In the genomic region with DNA sequence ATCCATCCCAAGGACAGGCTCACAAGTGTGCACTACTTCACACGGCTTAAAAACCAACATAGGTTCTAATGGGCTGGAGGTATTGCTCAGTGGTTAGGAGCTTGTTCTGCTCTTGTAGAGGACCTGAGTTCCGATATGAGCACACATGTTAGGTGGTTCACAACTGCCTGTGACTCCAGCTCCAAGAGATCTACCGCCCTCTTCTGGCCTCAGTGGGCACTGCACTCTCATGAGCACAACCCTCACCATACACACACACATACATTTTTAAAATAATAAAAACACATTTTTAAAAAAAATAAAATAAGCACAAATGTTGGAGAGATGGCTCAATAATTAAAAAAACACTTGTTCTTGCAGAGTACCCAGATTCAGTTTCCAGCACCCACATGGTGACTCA, we compare ENCODE assay signal across 28 mouse cellular contexts. TPM values are rescaled to one million over a fixed set of nuclear protein-coding genes. Genes with fewer than 3 reads are reported as not detected.
A peak's percentile ranks its signal among the peaks of the same experiment; 100 is the strongest.
DNase-seq lines count a peak whose midpoint lies in the region; ATAC-seq and TF ChIP-seq lines count a peak whose summit lies in the region.
"Had no signal": no experiment of that assay in that cellular context is flagged by ENCODE, and none has a peak within 500 bp of the region (broad histone marks: within the 10 kb centered on the region; RNA-seq: fewer than 3 reads in every experiment).

No protein-coding gene starts in this region.

- H3K36me3 ChIP-seq in hindbrain, postnatal 0 days (ENCODE audit: insufficient read depth, low read length) = peaks cover 17% of the 10 kb centered on the region; the same call in 1 of the 2 replicates
- peaks cover 2% of the 10 kb centered on the region; the same call in 1 of the 2 replicates for H3K36me3 ChIP-seq in hindbrain, embryonic 11.5 days (ENCODE audit: control insufficient read depth, insufficient read depth, low read length)
- peaks cover 4% of the 10 kb centered on the region; the same call in 1 of the 2 replicates for H3K36me3 ChIP-seq in liver, adult 2 months (ENCODE audit: control insufficient read depth, insufficient read depth, low read length)
- no peaks in the 10 kb centered on the region for H3K36me3 ChIP-seq in testis, adult 2 months (ENCODE audit: control insufficient read depth, insufficient read depth, low read length)
- no peaks in the 10 kb centered on the region for H3K36me3 ChIP-seq in stomach, postnatal 0 days (ENCODE audit: control insufficient read depth, insufficient read depth, low read length)

- 89% methylated on average over 3 of the region's 3 CpGs for WGBS in hindbrain, postnatal 0 days
- 91% methylated on average over 3 of the region's 3 CpGs for WGBS in hindbrain, embryonic 11.5 days
- WGBS in liver, adult 2 months = 87% methylated on average over 3 of the region's 3 CpGs
- 89% methylated on average over 3 of the region's 3 CpGs for WGBS in stomach, postnatal 0 days

- no peak overlapping the region for H3K27ac ChIP-seq in hindbrain, postnatal 0 days
- H3K27ac ChIP-seq in hindbrain, embryonic 11.5 days (ENCODE audit: low read depth, low read length) = no peak overlapping the region
- H3K27ac ChIP-seq in liver, adult 2 months (replicated peaks; ENCODE audit: insufficient read depth, low read depth, low read length) = no peak overlapping the region
- no peak overlapping the region for H3K27ac ChIP-seq in testis, adult 2 months (ENCODE audit: control insufficient read depth, insufficient read depth, low read depth, low read length)
- no peak overlapping the region for H3K27ac ChIP-seq in stomach, postnatal 0 days (replicated peaks)
- H3K27ac ChIP-seq: embryonic facial prominence, embryonic 13.5 days; hindbrain, embryonic 14.5 days; liver, embryonic 15.5 days; midbrain, embryonic 13.5 days had no signal

- H3K4me3 ChIP-seq in hindbrain, postnatal 0 days (ENCODE audit: low read length) = no peak overlapping the region
- no peak overlapping the region for H3K4me3 ChIP-seq in hindbrain, embryonic 11.5 days (ENCODE audit: low read depth, low read length)
- no peak overlapping the region for H3K4me3 ChIP-seq in liver, adult 2 months (ENCODE audit: insufficient read depth, low read depth, low read length)
- H3K4me3 ChIP-seq in testis, adult 2 months (ENCODE audit: control insufficient read depth, low read depth, low read length) = no peak overlapping the region
- no peak overlapping the region for H3K4me3 ChIP-seq in stomach, postnatal 0 days (ENCODE audit: low read depth, low read length)
- H3K4me3 ChIP-seq: embryonic facial prominence, embryonic 13.5 days; heart, embryonic 12.5 days; liver, embryonic 15.5 days; midbrain, embryonic 13.5 days had no signal

- no peak for TF ChIP-seq POLR2A in liver, adult 2 months (IDR thresholded peaks at IDR 0.05; ENCODE audit: extremely low read depth, insufficient read depth, low read length)
- TF ChIP-seq POLR2A in testis, adult 2 months (IDR thresholded peaks at IDR 0.05; ENCODE audit: control insufficient read depth, low read depth, low read length) = no peak

- TF ChIP-seq CTCF in hindbrain, postnatal 0 days (IDR thresholded peaks at IDR 0.05; ENCODE audit: low read depth) = 0 out of 2 replicates have a peak, but pooled peaks have one; percentile 24
- 0 out of 2 replicates have a peak, but pooled peaks have one; percentile 12 for TF ChIP-seq CTCF in liver, adult 2 months (IDR thresholded peaks at IDR 0.05; ENCODE audit: low read depth, low read length)
- peak; percentile 78; the same call in 1 of the 2 replicates for TF ChIP-seq CTCF in testis, adult 2 months (IDR thresholded peaks at IDR 0.05; ENCODE audit: control insufficient read depth, insufficient read depth, insufficient replicate concordance, low read depth, low read length)
- TF ChIP-seq CTCF in stomach, postnatal 0 days (IDR thresholded peaks at IDR 0.05; ENCODE audit: low read depth) = peak; percentile 42

- TF ChIP-seq EP300 in stomach, postnatal 0 days (optimal IDR thresholded peaks at IDR 0.05) = no peak

- no peak for DNase-seq in hindbrain, postnatal 0 days (ENCODE audit: low spot score)
- DNase-seq in hindbrain, embryonic 11.5 days (ENCODE audit: low spot score) = no peak
- DNase-seq in liver, adult 2 months (ENCODE audit: extremely low read depth, low read depth, low spot score) = no peak
- DNase-seq in liver = no peak
- DNase-seq in testis, postnatal 10 days (ENCODE audit: low spot score) = no peak
- DNase-seq in stomach, postnatal 0 days (ENCODE audit: low spot score) = no peak
- DNase-seq in cerebellum, postnatal 10 days = no peak
- DNase-seq: cerebellum, adult 2 months; cerebellum, postnatal 36 days; embryo, embryonic 11 days; gastrocnemius, postnatal 14 days; heart, adult 11 months; heart, postnatal 14 days; lung, postnatal 14 days; right cerebral cortex, postnatal 14 days; thymus, postnatal 14 days had no signal

- ATAC-seq in hindbrain, postnatal 0 days = no peak
- no peak for ATAC-seq in hindbrain, embryonic 11.5 days (ENCODE audit: low FRiP score)
- ATAC-seq in stomach, postnatal 0 days (ENCODE audit: low FRiP score, low TSS enrichment) = no peak
- ATAC-seq: forebrain, embryonic 14.5 days; midbrain, embryonic 13.5 days had no signal

- no peaks in the 10 kb centered on the region for H3K4me1 ChIP-seq in hindbrain, postnatal 0 days (ENCODE audit: insufficient read depth, low read length)
- H3K4me1 ChIP-seq in hindbrain, embryonic 11.5 days (replicated peaks; ENCODE audit: control insufficient read depth, insufficient read depth, low read length) = no peaks in the 10 kb centered on the region
- H3K4me1 ChIP-seq in liver, adult 2 months (ENCODE audit: control insufficient read depth, insufficient read depth, low read length) = peaks cover 7% of the 10 kb centered on the region; the same call in 1 of the 2 replicates
- peaks cover 2% of the 10 kb centered on the region for H3K4me1 ChIP-seq in testis, adult 2 months (ENCODE audit: control insufficient read depth, insufficient read depth, low read length)
- no peaks in the 10 kb centered on the region for H3K4me1 ChIP-seq in stomach, postnatal 0 days (replicated peaks; ENCODE audit: control insufficient read depth, insufficient read depth)
- H3K4me1 ChIP-seq: embryonic facial prominence, embryonic 13.5 days; heart, embryonic 12.5 days; liver, embryonic 15.5 days had no signal

- H3K4me2 ChIP-seq in hindbrain, postnatal 0 days (ENCODE audit: low read depth, low read length) = no peak overlapping the region
- H3K4me2 ChIP-seq in hindbrain, embryonic 11.5 days (replicated peaks; ENCODE audit: low read depth, low read length) = no peak overlapping the region
- no peak overlapping the region for H3K4me2 ChIP-seq in stomach, postnatal 0 days (replicated peaks; ENCODE audit: low read depth)
- H3K4me2 ChIP-seq: embryonic facial prominence, embryonic 13.5 days; heart, embryonic 12.5 days; hindbrain, embryonic 14.5 days; liver, embryonic 15.5 days; midbrain, embryonic 13.5 days had no signal

- H3K9ac ChIP-seq in hindbrain, postnatal 0 days (replicated peaks; ENCODE audit: low read length) = no peak overlapping the region
- H3K9ac ChIP-seq in hindbrain, embryonic 11.5 days (ENCODE audit: low read depth, low read length) = no peak overlapping the region
- no peak overlapping the region for H3K9ac ChIP-seq in liver, adult 2 months (ENCODE audit: low read depth, low read length)
- no peak overlapping the region for H3K9ac ChIP-seq in stomach, postnatal 0 days (ENCODE audit: low read length)
- H3K9ac ChIP-seq: embryonic facial prominence, embryonic 13.5 days; heart, embryonic 12.5 days; hindbrain, embryonic 14.5 days; liver, embryonic 15.5 days; midbrain, embryonic 13.5 days had no signal

- H3K9me3 ChIP-seq in hindbrain, postnatal 0 days (ENCODE audit: low read length) = no peaks in the 10 kb centered on the region
- H3K9me3 ChIP-seq in hindbrain, embryonic 11.5 days (ENCODE audit: control insufficient read depth, low read length) = no peaks in the 10 kb centered on the region
- H3K9me3 ChIP-seq in stomach, postnatal 0 days (ENCODE audit: control insufficient read depth, low read length) = no peaks in the 10 kb centered on the region
- H3K9me3 ChIP-seq: embryonic facial prominence, embryonic 13.5 days; liver, embryonic 15.5 days had no signal

- no peaks in the 10 kb centered on the region for H3K27me3 ChIP-seq in hindbrain, postnatal 0 days (ENCODE audit: insufficient read depth, low read length)
- no peaks in the 10 kb centered on the region for H3K27me3 ChIP-seq in hindbrain, embryonic 11.5 days (ENCODE audit: control insufficient read depth, insufficient read depth, low read length)
- H3K27me3 ChIP-seq in liver, adult 2 months (ENCODE audit: control insufficient read depth, insufficient read depth, low read length) = no peaks in the 10 kb centered on the region
- no peaks in the 10 kb centered on the region for H3K27me3 ChIP-seq in testis, adult 2 months (ENCODE audit: control insufficient read depth, insufficient read depth, low read length)
- no peaks in the 10 kb centered on the region for H3K27me3 ChIP-seq in stomach, postnatal 0 days (ENCODE audit: control insufficient read depth, insufficient read depth, low read length)
- H3K27me3 ChIP-seq: embryonic facial prominence, embryonic 13.5 days; heart, embryonic 12.5 days; liver, embryonic 15.5 days; midbrain, embryonic 13.5 days had no signal

- H3K79me2 ChIP-seq in liver, adult 2 months (ENCODE audit: control insufficient read depth, insufficient read depth, low read length) = no peaks in the 10 kb centered on the region

RNA-seq across cellular contexts. Expression of a gene that starts 1.1 kb away (rescaled TPM):
- total RNA-seq in hindbrain, postnatal 0 days (2014; rRNA removed) = not detected in 2 replicates
- 0.14 and 0.42 TPM in 2 replicates for polyA plus RNA-seq in hindbrain, postnatal 0 days (2015; fragmentation: Nextera tagmentation; extraction: Ambion mirVana)
- 0.31 and 0.35 TPM in 2 replicates for polyA plus RNA-seq in hindbrain, embryonic 11.5 days (2014; fragmentation: Nextera tagmentation; extraction: Ambion mirVana)
- total RNA-seq in liver, adult 2 months (2014; rRNA removed) = 0.54 TPM in 1 of 2 replicates, not detected in the other
- polyA plus RNA-seq in liver, adult 2 months (2012; rRNA removed) = 0.65 and 0.71 TPM in 2 replicates
- polyA plus RNA-seq in testis, adult 2 months (2012; rRNA removed) = 0.26 and 0.36 TPM in 2 replicates
- 0.17 and 0.22 TPM in 2 replicates for polyA plus RNA-seq in stomach, postnatal 0 days (2015; fragmentation: Nextera tagmentation; extraction: Ambion mirVana)

RNA-seq across cellular contexts. Expression of a gene that starts 15.4 kb away (rescaled TPM):
- 26.6 and 32.9 TPM in 2 replicates for total RNA-seq in hindbrain, postnatal 0 days (2014; rRNA removed)
- 76.9 and 84.9 TPM in 2 replicates for polyA plus RNA-seq in hindbrain, postnatal 0 days (2015; fragmentation: Nextera tagmentation; extraction: Ambion mirVana)
- 71.5 and 73.6 TPM in 2 replicates for polyA plus RNA-seq in hindbrain, embryonic 11.5 days (2014; fragmentation: Nextera tagmentation; extraction: Ambion mirVana)
- 33.7 and 38.5 TPM in 2 replicates for total RNA-seq in liver, adult 2 months (2014; rRNA removed)
- 33.9 and 35.3 TPM in 2 replicates for polyA plus RNA-seq in liver, adult 2 months (2012; rRNA removed)
- polyA plus RNA-seq in testis, adult 2 months (2012; rRNA removed) = 20.5 and 21.3 TPM in 2 replicates
- polyA plus RNA-seq in stomach, postnatal 0 days (2015; fragmentation: Nextera tagmentation; extraction: Ambion mirVana) = 58.6 and 59.5 TPM in 2 replicates

RNA-seq across cellular contexts. Expression of a gene that starts 16.3 kb away (rescaled TPM):
- total RNA-seq in hindbrain, postnatal 0 days (2014; rRNA removed) = 0.78 TPM in 1 of 2 replicates, not detected in the other
- 0.69 and 1.4 TPM in 2 replicates for polyA plus RNA-seq in hindbrain, postnatal 0 days (2015; fragmentation: Nextera tagmentation; extraction: Ambion mirVana)
- 1.2 and 1.3 TPM in 2 replicates for polyA plus RNA-seq in hindbrain, embryonic 11.5 days (2014; fragmentation: Nextera tagmentation; extraction: Ambion mirVana)
- total RNA-seq in liver, adult 2 months (2014; rRNA removed) = 0.55 and 2.3 TPM in 2 replicates
- 2.7 and 2.8 TPM in 2 replicates for polyA plus RNA-seq in liver, adult 2 months (2012; rRNA removed)
- 10.1 and 15.0 TPM in 2 replicates for polyA plus RNA-seq in testis, adult 2 months (2012; rRNA removed)
- 5.4 and 6.7 TPM in 2 replicates for polyA plus RNA-seq in stomach, postnatal 0 days (2015; fragmentation: Nextera tagmentation; extraction: Ambion mirVana)

RNA-seq across cellular contexts. Expression of a gene that starts 52.4 kb away (rescaled TPM):
- 0.52 and 2.7 TPM in 2 replicates for total RNA-seq in hindbrain, postnatal 0 days (2014; rRNA removed)
- 0.14 and 0.15 TPM in 2 replicates for polyA plus RNA-seq in hindbrain, postnatal 0 days (2015; fragmentation: Nextera tagmentation; extraction: Ambion mirVana)
- polyA plus RNA-seq in hindbrain, embryonic 11.5 days (2014; fragmentation: Nextera tagmentation; extraction: Ambion mirVana) = 0.40 and 0.49 TPM in 2 replicates
- total RNA-seq in liver, adult 2 months (2014; rRNA removed) = 2.4 and 6.2 TPM in 2 replicates
- 5.7 and 6.3 TPM in 2 replicates for polyA plus RNA-seq in liver, adult 2 months (2012; rRNA removed)
- polyA plus RNA-seq in testis, adult 2 months (2012; rRNA removed) = 0.53 and 0.81 TPM in 2 replicates
- polyA plus RNA-seq in stomach, postnatal 0 days (2015; fragmentation: Nextera tagmentation; extraction: Ambion mirVana) = 8.9 and 10.9 TPM in 2 replicates

RNA-seq across cellular contexts. Expression of a gene that starts 53.1 kb away (rescaled TPM):
- 1.7 TPM in 1 of 2 replicates, not detected in the other for total RNA-seq in hindbrain, postnatal 0 days (2014; rRNA removed)
- 0.45 and 0.81 TPM in 2 replicates for polyA plus RNA-seq in hindbrain, postnatal 0 days (2015; fragmentation: Nextera tagmentation; extraction: Ambion mirVana)
- polyA plus RNA-seq in hindbrain, embryonic 11.5 days (2014; fragmentation: Nextera tagmentation; extraction: Ambion mirVana) = 0.42 and 0.68 TPM in 2 replicates
- total RNA-seq in liver, adult 2 months (2014; rRNA removed) = 12.2 and 16.2 TPM in 2 replicates
- polyA plus RNA-seq in liver, adult 2 months (2012; rRNA removed) = 11.7 and 12.2 TPM in 2 replicates
- polyA plus RNA-seq in testis, adult 2 months (2012; rRNA removed) = 545 and 576 TPM in 2 replicates
- polyA plus RNA-seq in stomach, postnatal 0 days (2015; fragmentation: Nextera tagmentation; extraction: Ambion mirVana) = 0.24 and 0.45 TPM in 2 replicates
- total RNA-seq: adrenal gland, adult 18-20 months; gastrocnemius, postnatal 14 days; heart, postnatal 14 days; layer of hippocampus, postnatal 14 days; megakaryocyte, adult 5-6 weeks had no signal
- polyA plus RNA-seq: C2C12; kidney, embryonic 16.5 days had no signal

Comparison
In these comparisons a context has a peak if more than half of its experiments do, and no peak if none do; other contexts are left out.
1. CTCF ChIP-seq: peak in every context shown above with its lines; median percentile 78 in testis, adult 2 months; 42 in stomach, postnatal 0 days; 24 in hindbrain, postnatal 0 days; 12 in liver, adult 2 months.